Mouse (Mus musculus) small intestine, adult 2 months (tissue): ENCODE data around the gene Hpca.
A peak's percentile ranks its signal among the peaks of the same experiment; 100 is the strongest.

Source experiments
- CTCF ChIP-seq: fragments of 200-500 bp; IDR thresholded peaks from 2 replicates; pipeline ENCODE4 v1.5.1; 2012; ENCODE audit warnings: low read depth, mild to moderate bottlenecking, control low read depth, inconsistent platforms, low read length, moderate library complexity, mixed read lengths; ENCODE audit not compliant: insufficient replicate concordance, insufficient read length; ENCODE audit errors: extremely low read depth
- POLR2A ChIP-seq: fragments of 200-500 bp; IDR thresholded peaks from 2 replicates; pipeline ENCODE4 v1.6.1; 2012; ENCODE audit warnings: low read depth, mild to moderate bottlenecking, control low read depth, inconsistent platforms, low read length, moderate library complexity

DNA sequence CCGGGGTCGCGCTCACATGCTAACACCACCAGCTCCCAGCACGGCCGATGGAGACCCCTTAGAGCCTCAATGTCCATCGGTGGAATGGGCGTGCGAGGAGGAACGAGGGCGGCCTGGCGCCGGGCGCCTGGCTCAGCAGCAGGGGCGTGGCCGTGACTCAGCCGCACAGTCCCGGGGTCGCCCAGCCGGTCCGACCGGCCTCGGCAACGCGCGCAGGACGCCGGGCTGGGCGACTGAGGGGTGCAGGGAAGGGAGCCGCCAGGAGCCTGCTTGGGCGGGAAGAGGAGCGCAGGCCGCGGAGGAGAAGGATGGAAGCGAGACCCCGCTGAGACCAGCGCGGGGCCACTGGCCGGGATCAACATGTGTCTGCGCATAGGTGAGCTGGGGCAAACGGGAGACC is 16.5 kb downstream of the Hpca start, which contains the start of gene Tmem54:
- TF ChIP-seq CTCF: no peak
- TF ChIP-seq POLR2A: peak; percentile 67
